Mouse (Mus musculus) heart, adult 9 months (tissue): ENCODE data around the gene Lypd3.

Experiments
- DNase-seq, 2 experiments: peaks; one replicate each; pipeline ENCODE4 v3.0.0; 2022; ENCODE audit warnings: low spot score in 2 of 2

Lypd3 gene

GRCm38 (mm10) chr7:24636264-24636663 is at the start of gene Lypd3:
Gene Lypd3 (plus strand): TSS chr7:24636550.
- DNase-seq = no peak

- DNase-seq = no peak
Observed at GRCm38 (mm10) chr7:24586828-24587227, 49.5 kb upstream of the Lypd3 start.

GRCm38 (mm10) chr7:24587330-24588105 is 48.8 kb upstream of the Lypd3 start, which contains the start of the genes Ethe1 and Zfp575:
Gene Ethe1 (plus strand): TSS chr7:24587543.
Gene Zfp575 (minus strand): TSS chr7:24587641.
- no peak for DNase-seq

- DNase-seq = peak in 1 of 2 experiments; percentile 44
Observed at GRCm38 (mm10) chr7:24588336-24588735, 48.0 kb upstream of the Lypd3 start.

- no peak for DNase-seq
Observed at GRCm38 (mm10) chr7:24591735-24592134, 44.6 kb upstream of the Lypd3 start.

GRCm38 (mm10) chr7:24592163-24592562 is 44.2 kb upstream of the Lypd3 start:
- DNase-seq = no peak

- DNase-seq = no peak
Observed at GRCm38 (mm10) chr7:24592781-24593180, 43.6 kb upstream of the Lypd3 start.

- DNase-seq = peak; percentile 81
Observed at GRCm38 (mm10) chr7:24593621-24594308, 42.6 kb upstream of the Lypd3 start.

- no peak for DNase-seq
Observed at GRCm38 (mm10) chr7:24594309-24594803, 42.0 kb upstream of the Lypd3 start.

GRCm38 (mm10) chr7:24595464-24595863 is 40.9 kb upstream of the Lypd3 start:
- no peak for DNase-seq

- no peak for DNase-seq
Observed at GRCm38 (mm10) chr7:24598121-24598520, 38.2 kb upstream of the Lypd3 start.

GRCm38 (mm10) chr7:24599211-24600067 is 36.9 kb upstream of the Lypd3 start:
- peak; percentile 41 to 44 for DNase-seq

GRCm38 (mm10) chr7:24600941-24601597 is 35.3 kb upstream of the Lypd3 start:
- peak; percentile 85 to 92 for DNase-seq

- no peak for DNase-seq
Observed at GRCm38 (mm10) chr7:24605561-24605960, 30.8 kb upstream of the Lypd3 start.

GRCm38 (mm10) chr7:24606046-24606445 is 30.3 kb upstream of the Lypd3 start:
- DNase-seq = no peak

GRCm38 (mm10) chr7:24608017-24608416 is 28.3 kb upstream of the Lypd3 start:
- peak; percentile 65 to 78 for DNase-seq

- DNase-seq = no peak
Observed at GRCm38 (mm10) chr7:24608561-24608960, 27.8 kb upstream of the Lypd3 start.

GRCm38 (mm10) chr7:24610144-24610878 is 26.0 kb upstream of the Lypd3 start, which contains the start of gene Phldb3:
Gene Phldb3 (plus strand): TSS chr7:24610763.
- DNase-seq = no peak

GRCm38 (mm10) chr7:24610879-24611494 is 25.4 kb upstream of the Lypd3 start:
- DNase-seq = peak; percentile 82 to 91

- no peak for DNase-seq
Observed at GRCm38 (mm10) chr7:24611709-24612108, 24.6 kb upstream of the Lypd3 start.
